Mouse (Mus musculus) gastrocnemius, postnatal 25 days (tissue): ENCODE results near the gene Sidt1. TPM values are rescaled to one million over a fixed set of nuclear protein-coding genes. Genes with fewer than 3 reads are reported as not detected.
"Not testable (repeated sequence)": the region's sequence is repeated elsewhere in the genome, so short reads cannot be mapped to it uniquely, and the experiment has no call there.

Source experiments
- DNase-seq: peaks from one replicate; pipeline ENCODE4 v3.0.0; 2022
- total RNA-seq, 2 experiments: library from RNA; stranded (reverse); gene quantifications; 1 replicate in 1 of 2; 2 replicates in 1 of 2; pipeline ENCODE4 v1.2.3; 2021

The Sidt1 gene
- total RNA-seq, 2 experiments from 2014 or later, result 0.18 to 0.40 TPM

DNA sequence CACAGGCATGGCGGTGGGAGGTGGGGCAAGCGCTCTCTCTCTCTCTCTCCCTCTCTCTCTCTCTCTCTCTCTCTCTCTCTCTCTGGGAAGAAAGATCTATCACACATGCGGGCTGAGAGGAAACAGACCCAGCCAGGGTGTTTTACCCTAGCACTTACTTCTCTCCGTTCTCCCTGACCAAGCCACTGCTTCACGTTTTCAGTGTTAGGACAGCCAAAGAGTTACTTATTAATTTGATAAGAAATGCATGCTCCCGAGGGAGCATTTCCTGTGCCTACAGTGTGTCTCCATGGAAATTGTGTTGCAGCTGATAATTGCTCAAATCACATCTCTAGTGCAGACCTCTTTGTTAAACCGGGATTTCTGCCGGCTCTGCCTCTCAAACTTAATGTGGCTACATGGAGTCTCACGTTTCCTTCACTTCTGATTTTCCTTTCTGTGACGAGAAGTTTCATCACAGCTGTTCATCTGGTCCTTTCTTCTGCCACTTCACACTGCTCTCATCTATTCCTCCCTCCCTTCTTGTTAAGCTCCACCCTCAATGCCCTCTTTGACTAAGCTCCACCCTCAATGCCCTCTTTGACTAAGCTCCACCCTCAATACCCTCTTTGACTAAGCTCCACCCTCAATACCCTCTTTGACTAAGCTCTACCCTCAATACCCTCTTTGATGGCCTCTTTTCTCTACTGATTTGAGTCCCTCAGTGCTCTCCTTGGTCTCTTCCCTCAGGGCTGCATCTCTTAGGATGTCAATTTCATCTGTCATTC lies 30.7 kb downstream of the Sidt1 start:
- DNase-seq, result no peak

DNA sequence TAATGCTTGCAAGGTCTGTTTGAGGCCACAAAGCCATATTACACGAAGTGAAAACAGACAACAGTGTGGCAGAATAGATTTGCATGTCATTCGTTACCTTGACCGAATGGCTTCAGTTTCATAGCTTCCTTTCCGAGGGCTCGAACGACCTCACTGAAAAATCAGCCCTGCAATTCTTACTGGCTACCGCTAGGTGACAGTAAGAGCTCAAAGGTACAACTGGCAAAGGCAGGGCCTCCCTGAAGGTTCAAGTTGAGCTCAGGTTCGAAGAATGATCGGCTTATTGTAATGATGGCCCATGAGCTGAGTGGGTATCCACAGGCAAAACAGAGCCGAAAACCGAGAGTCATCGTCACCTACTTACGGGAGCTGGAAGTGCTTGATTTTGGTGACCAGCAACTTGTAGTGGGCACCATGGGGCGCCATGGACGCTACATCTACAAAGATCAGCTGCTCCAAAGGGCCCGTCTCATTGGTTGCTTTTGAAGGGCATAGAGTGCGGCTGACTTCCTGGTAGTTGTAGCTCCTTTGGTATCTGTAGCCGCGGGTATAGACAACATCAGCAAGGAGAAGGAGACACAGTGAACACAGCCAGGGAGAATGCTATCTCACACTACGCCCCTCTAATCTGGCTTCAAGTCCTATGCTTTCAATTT lies 33.4 kb downstream of the Sidt1 start:
- DNase-seq, result no peak

DNA sequence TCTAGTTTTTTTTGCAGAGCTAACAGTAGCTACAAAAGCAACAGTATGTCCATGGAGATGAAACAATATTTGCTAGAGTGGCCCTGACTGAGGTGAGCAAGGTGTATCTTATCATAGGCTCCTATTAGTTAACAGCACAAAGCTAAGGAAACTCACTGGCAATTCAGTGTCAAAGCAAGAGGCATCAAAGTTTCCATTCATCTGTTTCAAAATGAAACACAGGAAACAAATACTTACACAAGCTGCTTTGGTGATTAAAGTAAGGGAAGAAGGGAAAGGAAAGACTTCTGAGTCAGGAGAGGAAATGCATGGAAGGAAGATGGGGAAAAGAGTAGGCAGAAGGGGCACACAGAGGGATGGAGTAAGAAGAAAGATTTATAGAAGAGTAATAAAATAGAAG lies 39.0 kb downstream of the Sidt1 start:
- no peak for DNase-seq

DNA sequence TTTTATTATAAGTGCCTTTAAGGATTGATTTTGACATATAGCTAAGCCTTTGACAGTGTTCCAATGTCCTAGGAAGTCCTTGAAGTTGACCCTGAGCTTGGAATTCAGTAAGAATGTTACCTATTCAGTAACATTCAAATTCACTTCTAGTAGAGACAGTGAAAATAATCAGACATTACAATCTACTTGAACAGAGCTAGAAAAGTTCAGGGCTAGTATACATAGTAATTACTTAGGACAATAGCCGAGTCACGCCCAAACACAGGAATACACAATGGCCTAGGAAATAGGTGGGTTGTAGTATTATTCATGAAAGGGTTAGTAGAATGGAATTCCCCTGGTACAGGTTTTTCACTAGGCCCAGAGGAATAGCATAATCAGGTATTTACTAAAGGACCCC lies 40.3 kb downstream of the Sidt1 start:
- not testable (repeated sequence) for DNase-seq

DNA sequence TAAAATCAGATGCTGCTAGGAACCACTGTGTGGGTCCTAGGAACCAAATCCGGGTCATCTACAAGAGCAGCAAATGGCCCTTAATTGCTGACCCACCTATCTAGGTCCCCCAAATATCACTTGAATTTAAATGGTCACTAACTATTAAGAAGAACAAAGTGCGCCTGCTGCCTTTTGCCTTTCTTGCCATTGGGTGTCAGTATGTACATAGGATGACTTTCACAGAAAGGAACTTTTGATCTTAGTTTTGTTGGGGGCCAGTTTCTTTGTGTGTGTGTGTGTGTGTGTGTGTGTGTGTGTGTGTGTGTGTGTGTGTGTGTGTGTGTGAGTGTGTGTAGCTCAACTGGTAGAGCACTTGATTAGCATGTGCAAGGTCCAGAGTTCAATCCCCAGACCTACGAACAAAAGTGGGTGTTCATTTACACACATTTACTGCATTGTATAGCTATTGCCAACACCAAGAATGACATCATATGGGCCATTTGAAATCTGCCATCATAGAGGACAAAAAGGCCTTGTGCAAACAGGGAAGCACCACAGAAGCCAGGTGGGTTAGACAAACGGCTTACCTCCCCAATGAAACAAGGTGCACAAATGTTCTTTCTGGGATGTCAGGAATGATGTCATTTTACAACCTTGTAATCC lies 43.9 kb downstream of the Sidt1 start:
- no peak for DNase-seq

DNA sequence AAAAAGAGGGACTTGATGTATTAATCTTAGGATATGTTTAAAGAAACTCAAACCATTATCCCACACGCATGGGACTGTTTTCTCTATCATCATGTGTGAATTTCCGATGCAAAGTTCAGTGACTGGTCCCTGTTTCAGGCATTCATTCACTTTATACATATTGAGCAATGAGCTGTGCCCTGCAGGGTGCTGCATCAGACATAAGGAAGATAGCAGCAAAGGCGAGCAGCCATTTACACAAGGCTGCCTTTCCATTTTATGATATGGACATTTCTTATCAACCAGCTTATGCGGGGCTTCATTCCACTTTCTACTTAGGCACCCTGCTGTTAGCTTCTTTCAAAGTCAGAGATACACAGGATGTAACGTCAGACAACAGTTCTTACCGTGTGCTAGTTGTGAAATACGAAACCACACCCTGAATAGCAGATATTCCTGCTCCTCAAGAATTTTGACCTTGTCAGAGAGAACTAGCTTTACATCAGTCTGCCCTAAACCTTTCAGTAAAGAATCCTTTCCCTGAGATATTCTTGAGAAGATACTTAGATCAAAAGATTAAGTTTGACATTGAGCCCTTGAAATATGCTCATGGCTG lies 45.5 kb downstream of the Sidt1 start:
- no peak for DNase-seq

DNA sequence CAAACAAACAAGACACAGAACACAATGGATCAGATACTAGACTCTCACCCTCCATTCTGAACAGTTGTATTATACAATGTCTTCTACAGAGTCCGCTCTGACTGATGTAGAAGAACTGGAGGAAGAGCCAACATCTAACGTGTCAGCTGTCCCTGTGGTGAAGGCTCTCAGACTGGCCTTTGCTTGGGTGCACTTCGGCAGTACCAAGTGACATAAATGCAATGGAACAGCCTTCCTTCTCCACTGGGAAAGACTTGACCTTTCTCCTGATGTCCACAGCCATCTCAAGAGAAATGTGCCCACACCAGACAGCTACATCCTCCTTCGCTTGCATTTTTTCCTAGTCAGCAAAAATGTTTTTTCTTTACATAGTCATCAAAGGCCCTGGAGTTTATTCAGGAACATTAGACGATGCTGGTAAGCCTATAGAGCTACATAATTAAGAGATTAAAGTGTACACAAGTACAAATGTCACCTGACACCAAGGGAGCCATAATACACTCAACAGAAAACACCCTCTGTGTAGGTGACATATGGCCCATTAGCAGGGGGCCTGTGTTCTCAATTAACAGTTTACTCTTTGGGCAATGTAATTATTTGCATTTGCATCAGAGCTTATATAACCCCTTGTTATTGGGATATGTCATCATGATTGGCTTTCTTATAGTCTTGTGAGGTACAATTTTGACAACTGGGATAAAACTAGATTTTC lies 50.2 kb downstream of the Sidt1 start:
- no peak for DNase-seq

DNA sequence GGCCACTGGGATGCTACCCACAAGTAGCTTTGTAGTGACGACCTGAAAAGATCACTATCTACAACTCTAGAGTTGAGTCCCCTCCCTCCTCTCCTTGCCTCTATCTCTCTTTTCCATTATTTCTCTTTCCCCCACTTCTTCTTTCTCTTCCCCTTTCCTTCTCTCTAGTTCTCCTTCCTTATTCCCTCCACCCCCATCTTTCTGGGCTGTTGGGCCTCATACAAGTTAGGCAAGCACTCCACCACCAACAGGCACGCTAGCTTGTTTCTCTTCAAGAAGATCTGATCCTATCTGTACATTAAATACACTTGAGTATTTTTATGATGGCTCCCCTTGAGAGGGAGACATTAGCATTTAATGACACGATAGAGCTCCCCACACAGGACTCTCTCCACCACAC lies 51.0 kb downstream of the Sidt1 start:
- DNase-seq, result no peak

DNA sequence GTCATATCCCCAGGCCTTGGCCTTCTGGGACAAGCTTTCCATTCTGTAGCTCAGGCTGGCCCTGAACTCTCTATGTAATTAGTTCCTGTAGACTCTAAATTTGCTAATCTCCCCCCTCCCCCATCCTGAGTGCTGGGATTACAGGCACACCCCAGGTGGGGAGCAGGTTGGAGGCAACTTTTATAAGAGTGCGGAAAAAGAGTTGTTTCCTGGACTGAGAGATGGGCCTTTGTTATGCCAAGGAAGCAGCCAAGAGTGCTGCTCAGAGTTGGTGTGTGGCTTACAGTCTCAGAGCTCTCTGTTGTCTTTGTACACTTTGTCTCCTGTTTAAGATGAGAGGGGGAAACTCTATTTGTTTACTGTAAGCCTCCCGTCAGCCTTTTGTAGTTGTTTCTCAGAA lies 52.2 kb downstream of the Sidt1 start:
- DNase-seq, result no peak

DNA sequence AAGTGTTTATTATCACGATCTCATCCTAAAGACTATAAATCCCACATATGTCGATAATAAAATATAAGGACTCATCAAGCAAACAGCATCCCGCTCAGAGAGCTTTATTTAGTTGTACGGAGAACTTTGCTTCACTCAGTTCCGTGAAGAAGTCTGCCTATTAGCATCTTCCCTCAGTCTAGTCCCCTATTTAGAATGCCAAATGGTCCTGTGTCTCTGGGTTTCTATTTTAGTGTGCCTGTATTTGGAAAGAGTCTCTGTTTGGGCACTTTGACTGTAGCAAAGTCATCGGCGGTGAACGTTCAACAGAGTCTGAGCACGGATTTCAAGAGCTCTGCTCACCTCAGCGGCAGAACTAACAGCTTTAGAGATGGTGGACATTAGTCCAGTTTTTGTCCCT lies 55.8 kb downstream of the Sidt1 start:
- no peak for DNase-seq

DNA sequence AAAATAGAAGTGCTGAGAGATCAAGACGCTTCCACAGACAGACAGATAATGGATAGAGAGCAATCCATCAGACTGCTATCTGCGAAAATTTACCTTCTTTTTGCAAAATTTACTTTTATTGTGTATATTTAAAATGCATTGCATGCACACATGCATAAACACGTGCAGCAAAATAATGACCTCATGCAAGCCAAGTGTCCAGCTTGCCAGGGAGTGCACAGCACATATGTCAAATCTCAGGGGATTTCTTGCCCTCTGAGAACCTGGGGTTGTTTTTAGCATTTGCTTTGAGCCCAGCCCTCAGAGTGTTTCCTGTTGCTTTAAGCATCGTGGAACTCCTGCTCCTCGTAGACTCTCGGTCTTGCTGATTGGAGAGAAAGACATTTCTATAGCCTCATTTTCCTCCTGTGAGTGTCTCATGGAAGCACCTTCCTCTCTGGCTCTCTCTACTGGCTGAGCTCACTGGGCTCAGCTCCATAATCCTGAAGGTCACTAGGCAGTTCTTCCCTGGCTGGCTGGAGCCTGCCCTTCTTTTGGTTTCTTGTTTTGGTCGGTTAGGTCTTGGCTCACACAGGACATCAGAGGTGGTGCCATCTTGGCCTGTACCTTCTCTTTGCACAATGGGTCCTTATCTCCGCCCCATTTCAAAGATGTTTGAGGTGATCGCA lies 61.5 kb downstream of the Sidt1 start:
- DNase-seq, result peak; percentile 46

DNA sequence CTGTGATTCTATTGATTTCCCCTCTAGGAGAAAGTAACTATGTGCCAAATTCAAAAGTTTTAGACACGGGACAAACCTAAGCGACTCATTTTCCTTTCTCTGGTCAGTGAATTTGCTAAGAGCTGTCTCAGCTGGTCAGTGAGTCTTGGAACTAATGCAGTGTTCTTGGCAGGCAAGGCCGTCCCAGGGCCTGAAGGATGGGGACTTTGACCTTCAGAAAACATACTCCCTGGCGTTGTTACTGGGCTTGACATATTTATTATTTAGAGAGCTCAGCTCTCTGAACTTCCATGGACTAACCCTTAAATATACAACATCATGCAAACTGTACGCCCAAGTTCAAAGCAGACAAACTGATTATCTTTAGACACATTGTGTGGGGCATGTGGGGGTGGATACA lies 62.4 kb downstream of the Sidt1 start:
- peak; percentile 36 for DNase-seq

DNA sequence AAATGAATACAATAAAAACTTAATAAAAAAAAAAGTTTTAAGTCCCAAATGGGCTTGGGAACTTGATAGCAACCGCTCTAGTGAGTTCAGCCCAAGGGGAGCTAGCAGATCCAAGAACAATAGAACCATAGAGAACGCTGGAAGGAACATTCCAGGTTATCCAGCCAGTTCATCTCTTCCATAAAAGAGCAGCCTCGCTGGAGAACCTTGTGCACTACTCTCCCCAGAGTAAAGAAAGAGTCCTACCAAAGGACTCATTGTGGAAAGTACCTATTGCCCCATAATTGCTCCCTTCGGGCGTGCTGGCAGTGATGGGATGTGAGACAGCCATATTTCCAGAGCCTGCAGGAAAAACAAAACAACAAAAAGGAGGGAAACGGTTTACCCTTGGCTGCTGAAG lies 63.4 kb downstream of the Sidt1 start:
- DNase-seq, result no peak

DNA sequence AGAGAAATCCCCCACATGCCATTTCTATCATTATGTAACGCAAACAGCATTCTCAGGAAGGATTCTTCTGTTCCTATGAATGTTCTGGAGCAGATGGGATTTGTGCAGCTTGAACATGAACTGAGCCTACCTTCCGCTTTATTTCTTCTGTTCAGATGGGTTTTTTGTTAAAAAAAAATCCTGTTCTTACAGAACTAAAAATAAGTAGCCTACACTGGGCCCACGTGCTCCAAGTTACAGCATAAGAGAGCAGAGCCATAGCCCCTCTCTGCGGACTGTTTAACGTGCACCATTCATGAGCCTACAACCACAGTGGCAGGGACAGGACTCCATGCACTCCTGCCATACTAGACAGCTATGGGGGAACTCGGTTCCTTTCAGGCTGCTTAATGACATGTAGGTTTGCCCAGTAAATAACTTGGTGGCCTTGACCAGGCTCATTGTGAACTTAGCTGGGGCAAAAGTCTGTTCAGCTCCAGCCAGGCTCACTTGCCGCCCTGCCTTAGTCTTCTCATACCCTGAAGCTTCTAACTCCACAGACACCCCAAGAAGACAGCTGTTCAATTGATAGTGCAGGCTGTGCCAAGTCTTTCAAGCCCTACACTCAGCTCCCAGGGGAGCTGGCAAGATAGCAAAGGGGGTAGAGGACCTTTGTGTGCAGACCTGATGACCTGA lies 64.3 kb downstream of the Sidt1 start:
- DNase-seq, result no peak

DNA sequence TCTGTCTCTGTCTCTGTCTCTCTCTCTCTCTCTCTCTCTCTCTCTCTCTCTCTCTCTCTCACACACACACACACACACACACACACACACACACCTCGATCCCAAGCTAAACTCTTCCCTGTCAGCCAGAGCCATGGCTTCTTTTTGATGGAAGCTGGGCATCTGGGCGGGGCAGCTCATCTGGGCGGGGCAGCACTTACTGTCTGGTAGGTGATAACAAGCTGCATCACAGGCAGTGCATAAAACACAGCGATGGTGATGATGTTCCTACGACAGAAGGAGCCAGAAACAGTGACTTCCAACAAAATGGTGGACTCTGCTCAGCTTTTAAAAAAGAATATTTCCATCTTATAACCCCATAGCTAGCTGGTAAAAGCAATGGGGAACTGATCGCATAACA lies 67.4 kb downstream of the Sidt1 start:
- DNase-seq, result no peak

DNA sequence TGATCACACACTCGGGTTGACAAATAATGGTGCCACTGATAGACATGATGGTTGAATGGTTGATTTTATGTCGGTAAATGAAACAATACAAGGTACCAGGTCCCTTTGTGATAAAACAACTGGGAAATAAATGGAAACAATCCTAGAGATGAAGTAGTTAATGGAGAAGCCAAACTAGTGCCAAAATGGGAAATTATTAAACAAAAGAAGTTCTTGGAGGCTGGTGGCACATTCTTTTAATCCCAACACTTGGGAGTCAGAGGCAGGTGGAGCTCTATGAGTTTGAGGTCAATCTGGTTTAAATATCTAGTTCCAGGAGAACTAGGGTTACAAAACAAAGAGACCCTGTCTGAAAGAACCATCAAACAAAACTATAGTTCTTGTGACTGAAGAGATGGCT lies 68.1 kb downstream of the Sidt1 start:
- no peak for DNase-seq

DNA sequence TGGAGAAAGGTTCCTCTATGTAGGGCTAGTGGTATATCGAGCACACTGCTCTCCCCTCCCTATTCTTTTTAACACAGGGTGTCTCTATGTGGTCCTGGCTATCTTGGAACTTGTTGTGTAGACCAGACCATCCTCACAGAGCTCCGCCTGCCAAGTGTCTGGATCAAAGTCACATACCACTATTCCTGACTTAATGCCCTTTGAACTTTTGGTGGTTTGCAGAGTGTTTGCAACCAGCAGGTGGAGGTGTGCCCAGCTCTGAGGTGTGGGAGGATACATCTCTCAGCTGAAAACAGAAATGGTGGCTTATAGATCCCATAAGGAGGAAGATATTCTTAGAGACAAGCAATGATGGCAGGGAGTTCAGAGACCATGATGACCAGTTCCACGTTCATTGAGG lies 75.5 kb downstream of the Sidt1 start:
- DNase-seq, result no peak

DNA sequence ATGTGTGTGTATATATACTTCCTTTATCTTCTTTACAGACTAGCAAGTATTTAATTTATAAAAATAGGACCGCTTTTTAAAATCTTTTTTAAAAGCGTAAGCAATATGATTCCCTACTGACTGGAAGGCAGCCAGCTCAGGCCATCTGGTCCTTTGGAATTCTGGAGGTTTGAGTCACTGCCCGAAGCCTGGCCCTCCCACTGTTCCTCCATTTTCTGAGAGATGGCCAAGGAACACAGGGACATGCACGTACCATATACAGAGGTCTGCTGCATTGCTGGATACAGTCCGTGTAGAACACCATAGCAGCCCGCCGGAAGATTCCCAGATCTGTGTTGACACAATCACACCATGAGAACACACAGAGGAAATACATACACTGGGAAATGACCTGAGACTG lies 78.3 kb downstream of the Sidt1 start:
- DNase-seq, result peak; percentile 56

DNA sequence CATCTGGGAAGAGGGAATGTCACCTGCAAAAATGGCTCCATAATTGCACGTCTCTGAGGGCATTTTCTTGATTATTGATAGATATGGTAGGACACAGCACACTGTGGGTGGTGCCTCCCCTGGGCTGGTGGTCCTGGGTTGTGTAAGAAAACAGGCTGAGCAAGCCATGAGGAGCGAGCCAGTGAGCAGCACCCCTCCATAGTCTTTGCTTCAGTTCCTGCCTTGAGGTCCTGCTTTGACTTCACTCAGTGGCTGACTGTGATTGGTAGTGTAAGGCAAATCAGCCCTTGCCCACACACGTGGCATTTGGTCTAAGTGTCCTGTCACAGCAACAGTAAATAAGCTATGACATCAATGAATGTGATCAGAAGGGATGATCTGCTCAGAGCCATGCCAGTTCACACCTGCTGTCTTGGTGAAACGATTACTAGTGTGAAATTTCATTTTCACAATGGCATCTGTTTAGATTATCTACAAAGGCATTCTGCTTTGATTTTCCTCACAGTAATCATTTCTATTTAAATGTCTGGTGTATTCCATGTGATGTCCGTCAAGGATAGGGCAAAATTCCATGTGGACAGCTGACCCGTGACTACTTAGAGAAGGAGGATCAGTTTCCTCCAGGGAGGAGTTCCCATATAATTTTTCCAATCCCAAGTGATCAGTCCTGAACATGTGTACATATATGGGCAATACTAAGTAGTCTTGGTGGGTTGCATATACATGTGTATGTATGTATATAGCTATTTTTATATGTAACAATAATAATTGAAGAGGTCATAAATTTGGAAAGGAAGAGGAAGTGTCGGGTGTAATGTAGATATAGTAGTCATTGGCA lies 79.0 kb downstream of the Sidt1 start:
- DNase-seq, result no peak

DNA sequence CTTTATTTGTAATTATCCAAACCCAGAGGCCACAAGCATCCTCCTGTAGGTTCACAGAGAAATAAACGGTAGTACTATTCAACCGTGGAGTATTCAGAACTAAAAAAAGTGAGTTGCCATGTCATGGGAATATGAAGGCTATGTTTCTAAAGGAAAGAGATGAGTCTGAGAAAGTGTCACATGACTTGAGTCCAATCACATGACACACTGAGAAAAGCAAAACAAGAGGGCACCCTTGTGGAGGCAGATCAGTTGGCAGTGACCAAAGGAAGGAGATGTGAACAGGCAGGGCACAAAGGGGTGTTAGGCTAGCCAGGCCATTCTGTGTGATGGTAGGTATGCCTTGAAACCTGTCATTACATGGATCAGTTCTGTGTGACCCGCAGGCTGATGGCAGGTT lies 80.3 kb downstream of the Sidt1 start:
- DNase-seq, result no peak
